Mouse (Mus musculus) left cerebral cortex, postnatal 25 days (tissue): ENCODE results near the gene Bend7. TPM values are rescaled to one million over a fixed set of nuclear protein-coding genes. Genes with fewer than 3 reads are reported as not detected.

Source experiments
- DNase-seq, 2 experiments: peaks; one replicate each; pipeline ENCODE4 v3.0.0; 2022; ENCODE audit warnings: low spot score in 2 of 2, mixed read lengths in 1 of 2
- intact Hi-C: fragments of 180-260 bp; cut with DNase I; formaldehyde crosslinking; loops from one replicate; pipeline ENCODE4 v1.15.1; 2025
- total RNA-seq, 2 experiments: library from RNA; stranded (reverse); gene quantifications; 2 replicates each; pipeline ENCODE4 v1.2.3; 2021

Bend7 gene
- total RNA-seq, 2 experiments from 2014 or later: 2.5 to 3.5 TPM

DNA sequence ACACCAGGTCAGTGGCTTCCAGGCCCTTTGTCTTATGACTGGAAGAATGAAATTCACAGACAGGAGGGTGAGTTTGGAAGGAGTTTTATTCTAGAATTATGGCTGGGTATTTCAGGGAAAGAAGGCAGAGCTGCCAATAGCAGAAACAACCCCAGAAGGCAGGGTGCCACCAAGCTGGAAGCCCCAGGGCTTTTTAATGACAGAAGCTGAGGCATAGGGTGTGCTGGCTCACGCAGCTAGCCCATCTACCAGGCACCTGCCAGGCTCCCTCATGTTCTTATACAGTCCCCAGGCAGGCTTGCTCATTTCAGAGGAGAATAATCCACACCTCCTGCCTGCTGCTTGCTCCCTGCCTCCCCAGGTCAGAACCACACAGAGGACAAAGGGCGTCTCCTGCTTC lies 131.8 kb downstream of the Bend7 start:
- no peak for DNase-seq
- intact Hi-C loops: no loop called here

Other genes starting within 250 kb of the Bend7 start
- 10 to 100 TPM; 49.6 to 49.7 TPM for gene Prpf18, start 65.7 kb upstream of the Bend7 start, total RNA-seq
- gene Sephs1, start 163.7 kb downstream of the Bend7 start, total RNA-seq: 10 to 100 TPM; 21.2 to 23.1 TPM
- 10 to 100 TPM; 89.0 to 91.5 TPM for gene Phyh, start 201.2 kb downstream of the Bend7 start, total RNA-seq